Mouse (Mus musculus): Measurements from ENCODE around the gene Trappc2l.
A peak's percentile ranks its signal among the peaks of the same experiment; 100 is the strongest.

Gene Trappc2l

GRCm38 (mm10) chr8:122580926-122581325 is 30.5 kb upstream of the Trappc2l start:
- no peak for DNase-seq (ENCODE audit: low read depth, low spot score)

GRCm38 (mm10) chr8:122584981-122585380 is 26.5 kb upstream of the Trappc2l start:
- peak; percentile 80 for DNase-seq (ENCODE audit: low read depth, low spot score)

GRCm38 (mm10) chr8:122585411-122585891 is 26.0 kb upstream of the Trappc2l start:
- peak; percentile 95 for DNase-seq (ENCODE audit: low read depth, low spot score)

- peak; percentile 39 for DNase-seq (ENCODE audit: low read depth, low spot score)
Observed at GRCm38 (mm10) chr8:122586171-122586570, 25.3 kb upstream of the Trappc2l start.

- DNase-seq (ENCODE audit: low read depth, low spot score) = no peak
Observed at GRCm38 (mm10) chr8:122586749-122587148, 24.7 kb upstream of the Trappc2l start.

- DNase-seq (ENCODE audit: low read depth, low spot score) = no peak
Observed at GRCm38 (mm10) chr8:122593240-122593639, 18.2 kb upstream of the Trappc2l start.

GRCm38 (mm10) chr8:122593783-122594507 is 17.5 kb upstream of the Trappc2l start:
- DNase-seq (ENCODE audit: low read depth, low spot score) = no peak

- DNase-seq (ENCODE audit: low read depth, low spot score) = no peak
Observed at GRCm38 (mm10) chr8:122596031-122596430, 15.4 kb upstream of the Trappc2l start.

- DNase-seq (ENCODE audit: low read depth, low spot score) = no peak
Observed at GRCm38 (mm10) chr8:122600666-122601065, 10.8 kb upstream of the Trappc2l start.

GRCm38 (mm10) chr8:122604640-122605039 is 6.8 kb upstream of the Trappc2l start:
- DNase-seq (ENCODE audit: low read depth, low spot score) = no peak

- DNase-seq (ENCODE audit: low read depth, low spot score) = no peak
Observed at GRCm38 (mm10) chr8:122605367-122605766, 6.1 kb upstream of the Trappc2l start.

GRCm38 (mm10) chr8:122606810-122607209 is 4.6 kb upstream of the Trappc2l start:
- DNase-seq (ENCODE audit: low read depth, low spot score) = no peak

GRCm38 (mm10) chr8:122610209-122610608 is 1.2 kb upstream of the Trappc2l start:
- no peak for DNase-seq (ENCODE audit: low read depth, low spot score)

- DNase-seq (ENCODE audit: low read depth, low spot score) = peak; percentile 17
Observed at GRCm38 (mm10) chr8:122610612-122611277, 695 bp upstream of the Trappc2l start.

- DNase-seq (ENCODE audit: low read depth, low spot score) = no peak
Observed at GRCm38 (mm10) chr8:122616181-122616905, 4.9 kb downstream of the Trappc2l start.

- peak; percentile 72 for DNase-seq (ENCODE audit: low read depth, low spot score)
Observed at GRCm38 (mm10) chr8:122617947-122618546, 6.6 kb downstream of the Trappc2l start.

GRCm38 (mm10) chr8:122618660-122619378 is 7.4 kb downstream of the Trappc2l start:
- no peak for DNase-seq (ENCODE audit: low read depth, low spot score)

GRCm38 (mm10) chr8:122620446-122620845 is 9.0 kb downstream of the Trappc2l start:
- DNase-seq (ENCODE audit: low read depth, low spot score) = no peak

- DNase-seq (ENCODE audit: low read depth, low spot score) = no peak
Observed at GRCm38 (mm10) chr8:122622727-122623126, 11.3 kb downstream of the Trappc2l start, which contains the start of gene Pabpn1l. Pabpn1l (minus strand) TSS chr8:122622739.

- DNase-seq (ENCODE audit: low read depth, low spot score) = no peak
Observed at GRCm38 (mm10) chr8:122623844-122624642, 12.6 kb downstream of the Trappc2l start.

All from 3T3-L1 (cell line).